Mouse (Mus musculus) layer of hippocampus, adult 18-20 months (tissue): ENCODE data around the gene Ampd2. TPM values are rescaled to one million over a fixed set of nuclear protein-coding genes. Genes with fewer than 3 reads are reported as not detected.
A peak's percentile ranks its signal among the peaks of the same experiment; 100 is the strongest.

Experiments
- DNase-seq, 2 experiments: peaks; one replicate each; pipeline ENCODE4 v3.0.0; 2022; ENCODE audit warnings: low spot score in 2 of 2
- total RNA-seq, 2 experiments: library from RNA; stranded (reverse); gene quantifications; 2 replicates each; pipeline ENCODE4 v1.2.3; 2021

The Ampd2 gene
- total RNA-seq, 2 experiments from 2014 or later, result 68.7 to 73.6 TPM

DNA sequence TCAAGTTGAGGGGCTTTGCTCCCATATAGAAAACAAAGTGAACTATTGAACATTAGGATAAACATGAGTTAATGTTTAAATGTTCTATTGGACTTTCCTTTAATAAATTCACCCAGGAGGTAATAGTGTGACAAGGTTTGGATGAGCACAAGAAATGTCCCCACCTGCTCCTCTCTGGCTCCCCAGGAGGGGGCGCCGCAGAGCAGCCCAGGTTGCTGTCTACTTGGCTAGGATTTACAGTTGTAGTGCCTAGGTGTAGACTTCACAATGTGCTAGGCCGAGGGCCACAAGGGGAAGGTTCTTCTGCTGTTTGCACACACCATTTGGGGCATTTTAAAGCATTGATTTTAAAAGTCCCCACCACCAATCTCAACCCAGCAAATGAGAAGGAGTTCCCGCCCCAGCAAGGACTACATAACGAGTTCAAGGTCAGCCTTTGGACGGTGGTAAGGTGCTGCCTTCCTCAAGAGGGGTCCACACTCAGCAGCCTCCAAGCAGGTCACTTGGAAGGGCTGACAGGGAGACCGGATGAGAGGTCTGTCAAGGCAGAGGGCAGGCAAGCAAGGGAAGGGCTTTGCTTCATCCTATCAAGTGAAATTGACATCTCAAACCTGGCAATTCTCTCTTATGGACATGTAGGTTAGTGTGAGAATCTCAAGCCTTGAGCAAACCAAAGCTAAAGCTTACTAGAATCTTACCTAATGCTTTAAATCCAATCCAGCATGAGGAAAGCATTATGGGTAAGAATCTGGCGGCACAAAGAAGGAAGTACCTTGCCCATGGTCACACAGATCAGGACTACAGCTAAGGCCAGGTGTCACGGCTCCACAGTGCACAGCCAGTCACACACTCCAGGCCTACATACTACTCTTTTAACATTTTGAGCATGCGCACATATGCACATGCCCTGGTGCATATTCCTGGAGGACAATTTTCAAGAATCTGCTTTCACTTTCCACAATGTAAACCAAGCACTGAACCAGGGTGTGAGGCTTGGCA lies 15.9 kb downstream of the Ampd2 start:
- DNase-seq, result peak in 1 of 2 experiments; percentile 72

GRCm38 (mm10) chr3:108069231-108069870 lies 17.1 kb downstream of the Ampd2 start:
- DNase-seq, result no peak

GRCm38 (mm10) chr3:108068826-108069225 lies 17.6 kb downstream of the Ampd2 start:
- DNase-seq, result no peak

DNA sequence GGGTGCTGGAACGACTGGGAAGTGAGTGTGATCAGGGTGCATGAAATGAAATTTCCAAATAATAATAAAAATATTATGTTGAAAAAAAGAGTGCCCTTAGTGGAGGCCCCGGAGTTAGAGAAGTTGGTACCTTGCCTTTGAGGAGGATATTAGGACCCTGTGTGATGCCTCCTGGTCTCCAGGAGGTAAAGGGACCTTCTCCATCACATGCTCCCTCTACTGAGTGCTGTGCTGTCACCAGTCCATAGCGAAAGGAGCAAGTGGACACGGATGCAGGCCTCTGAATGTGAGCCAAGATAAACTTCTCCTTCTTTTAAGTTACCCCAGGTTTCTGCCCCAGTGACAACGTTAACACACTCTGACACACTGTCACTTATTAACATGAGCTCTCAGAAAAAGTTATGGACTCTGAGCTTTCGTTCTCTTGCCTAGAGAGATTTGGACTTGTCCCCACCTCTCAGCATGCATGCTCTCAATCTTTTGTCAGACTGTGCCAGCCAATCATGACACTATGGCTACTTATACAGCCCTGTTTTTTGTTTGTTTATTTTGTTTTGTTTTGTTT lies 19.0 kb downstream of the Ampd2 start:
- no peak for DNase-seq

- no peak for DNase-seq
These were observed 20.9 kb downstream of the Ampd2 start for GRCm38 (mm10) chr3:108065551-108065950.

- no peak for DNase-seq
These were observed 21.8 kb downstream of the Ampd2 start for GRCm38 (mm10) chr3:108064672-108065071.

- DNase-seq, result no peak
These were observed 23.8 kb downstream of the Ampd2 start for GRCm38 (mm10) chr3:108062648-108063047.

DNA sequence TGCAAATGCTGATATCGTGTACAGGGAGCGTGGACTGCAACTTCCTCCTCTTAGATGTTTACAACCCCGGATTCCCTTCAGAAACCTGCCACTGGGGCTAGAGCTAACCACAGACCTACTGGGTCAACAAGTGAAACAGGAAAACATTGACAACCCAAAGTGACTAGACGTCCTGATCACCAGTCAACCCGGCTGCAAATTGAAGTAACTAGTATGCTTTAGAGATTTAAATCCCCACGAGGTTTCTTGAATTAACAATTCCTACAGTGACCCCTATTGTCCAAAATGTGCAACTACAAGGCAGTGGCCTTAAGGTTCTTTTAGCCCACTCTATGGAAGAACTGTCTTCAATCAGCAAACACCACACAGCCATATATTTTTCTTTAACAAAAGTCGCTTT lies 25.0 kb downstream of the Ampd2 start:
- DNase-seq, result peak in 1 of 2 experiments; percentile 75

GRCm38 (mm10) chr3:108050493-108050892 lies 36.0 kb downstream of the Ampd2 start:
- DNase-seq, result no peak

DNA sequence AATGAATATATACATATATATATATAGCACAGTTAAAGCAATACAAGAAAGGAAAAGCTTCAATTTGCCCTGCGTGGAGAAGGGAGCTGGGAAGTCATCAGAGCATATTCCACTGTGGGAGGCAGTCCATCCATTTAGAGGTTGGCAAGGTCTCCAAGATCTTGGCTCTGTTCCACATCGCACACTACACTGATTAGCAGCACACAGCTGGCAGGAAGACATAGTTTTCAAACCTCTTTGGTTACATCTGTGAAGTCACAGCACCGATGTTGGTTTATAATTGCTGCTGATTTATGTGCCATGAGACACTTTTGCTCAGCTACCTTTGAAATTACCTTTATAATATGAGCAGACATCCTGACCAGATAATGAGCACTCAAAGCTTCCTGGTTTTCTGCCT lies 38.1 kb downstream of the Ampd2 start:
- no peak for DNase-seq

GRCm38 (mm10) chr3:108046944-108047655 lies 39.4 kb downstream of the Ampd2 start:
- no peak for DNase-seq

GRCm38 (mm10) chr3:108044394-108045140 lies 41.9 kb downstream of the Ampd2 start, which contains the start of gene Gstm4:
Gstm4 (minus strand) TSS chr3:108044894.
- DNase-seq, result peak; percentile 86 to 93

- no peak for DNase-seq
These were observed 53.3 kb downstream of the Ampd2 start for GRCm38 (mm10) chr3:108033156-108033555.

DNA sequence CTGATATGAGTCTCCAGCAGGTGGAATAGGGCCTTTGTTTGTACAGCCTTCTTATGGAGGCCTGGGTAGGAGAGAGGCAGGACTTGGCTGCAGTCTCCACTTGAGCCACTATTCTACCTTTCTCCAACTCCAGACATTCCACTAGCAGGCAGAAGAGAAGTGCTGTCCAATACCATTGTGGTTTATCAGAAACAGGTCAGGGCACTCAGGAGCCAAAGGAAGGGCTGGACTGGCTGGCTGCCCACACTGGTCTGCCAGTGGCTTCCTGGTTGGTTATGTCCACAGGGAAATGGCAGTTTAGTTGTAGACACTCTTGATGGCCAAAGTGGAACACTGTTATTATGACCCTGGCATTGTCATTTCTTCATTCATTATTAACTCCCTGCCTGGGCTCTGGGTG lies 54.3 kb downstream of the Ampd2 start:
- no peak for DNase-seq

DNA sequence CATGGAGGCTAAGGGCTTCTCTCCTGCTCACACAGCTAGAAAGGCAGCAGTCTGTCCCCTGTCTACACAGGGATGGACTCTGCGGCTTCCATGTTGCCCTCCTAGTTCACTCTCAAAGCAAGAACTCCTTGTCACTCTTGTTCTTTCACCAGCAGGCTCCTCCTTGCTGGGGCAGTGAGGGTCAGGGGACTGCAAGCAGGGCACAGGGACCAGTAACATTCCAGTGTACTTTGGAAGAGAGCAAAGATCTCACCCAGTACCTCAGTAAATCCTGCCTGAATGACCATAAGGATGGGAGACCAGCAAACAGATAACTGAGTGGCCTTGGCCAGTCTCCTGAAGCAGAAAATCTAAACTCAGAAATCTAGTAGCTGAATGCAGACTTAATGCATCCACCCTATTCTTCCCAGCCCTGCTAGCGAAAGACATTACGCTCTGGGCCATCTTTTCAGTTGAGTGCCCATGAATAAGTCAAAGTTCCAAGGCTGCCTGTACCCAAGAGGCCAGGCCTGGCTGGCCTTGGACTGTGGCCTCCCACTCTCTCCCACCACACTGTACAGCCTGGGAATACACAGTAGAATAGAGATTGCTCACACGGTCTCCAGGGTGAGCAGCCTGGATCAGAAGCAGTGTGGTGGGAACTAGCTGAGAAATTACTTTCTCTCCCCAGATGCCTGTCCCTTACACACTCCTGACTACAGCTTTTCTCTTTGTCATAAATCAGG lies 57.6 kb downstream of the Ampd2 start:
- no peak for DNase-seq

DNA sequence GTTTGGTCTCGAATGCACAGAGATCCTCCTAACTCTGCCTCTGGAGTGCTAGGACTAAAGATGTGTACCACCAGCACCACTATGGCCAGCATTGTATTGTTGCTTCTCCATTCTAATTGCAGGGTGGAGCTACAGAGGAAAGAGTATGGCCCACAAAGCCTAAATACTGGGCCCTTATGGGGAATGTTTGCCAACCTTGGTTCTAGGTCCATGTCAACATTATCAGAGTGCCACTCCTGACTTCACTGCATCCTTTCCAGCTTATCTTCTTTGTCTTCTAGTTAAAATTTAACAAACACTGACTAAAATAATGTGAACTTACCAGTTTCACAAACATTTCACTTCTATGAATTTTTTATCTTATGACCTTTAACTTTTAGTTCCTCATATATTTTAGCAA lies 59.9 kb downstream of the Ampd2 start:
- DNase-seq, result no peak

DNA sequence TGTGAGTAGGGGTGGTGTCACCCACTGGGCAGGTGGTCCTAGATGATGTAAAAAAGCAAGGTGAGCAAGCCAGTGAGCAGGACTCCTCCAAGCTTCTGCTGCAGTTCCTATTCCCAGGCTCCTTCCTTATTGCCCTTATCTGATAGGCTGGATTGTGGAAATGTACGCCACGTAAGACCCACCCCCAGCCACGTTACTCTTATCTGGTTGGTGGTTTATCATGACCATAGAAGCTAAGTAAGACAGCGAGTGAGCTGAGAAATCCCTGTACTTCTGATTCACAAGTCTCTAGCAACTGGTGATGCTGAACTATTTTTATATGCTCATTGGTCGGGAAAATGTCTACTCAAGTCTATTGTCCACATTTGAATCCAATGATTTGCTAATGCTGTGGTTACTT lies 60.4 kb downstream of the Ampd2 start:
- DNase-seq, result no peak

DNA sequence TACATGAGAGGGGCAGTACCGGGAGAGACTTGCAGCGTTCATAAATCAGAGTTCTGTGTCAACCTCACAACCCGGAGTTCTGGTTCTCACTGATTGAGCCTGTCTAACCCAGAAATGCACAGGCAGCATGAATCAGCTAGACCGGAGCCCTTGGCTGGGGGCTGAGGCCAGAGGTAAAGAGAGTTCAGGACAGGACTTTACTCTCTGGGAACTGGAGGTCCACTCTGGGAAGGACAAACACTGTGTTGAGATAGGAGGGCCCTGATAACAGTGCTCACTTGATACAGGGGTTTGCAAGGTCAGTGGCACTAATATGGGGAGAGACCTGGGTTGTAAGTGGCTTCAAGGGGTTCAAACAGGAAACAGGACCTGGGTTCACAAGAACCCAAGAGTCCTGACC lies 61.1 kb downstream of the Ampd2 start:
- DNase-seq, result no peak
